Mouse (Mus musculus) erythroblast, embryonic 14.5 days (primary cell): ENCODE results near the gene Nr6a1. TPM values are rescaled to one million over a fixed set of nuclear protein-coding genes. Genes with fewer than 3 reads are reported as not detected.

Experiments used
- H3K27me3 ChIP-seq: 2 replicates; pipeline ENCODE4 v1.6.1; 2012; ENCODE audit warnings: inconsistent platforms; ENCODE audit not compliant: control insufficient read depth
- H3K36me3 ChIP-seq: 2 replicates; pipeline ENCODE4 v1.6.1; 2012; ENCODE audit warnings: mild to moderate bottlenecking, inconsistent platforms; ENCODE audit not compliant: control insufficient read depth
- H3K4me1 ChIP-seq: 2 replicates; pipeline ENCODE4 v1.6.1; 2012; ENCODE audit warnings: inconsistent platforms; ENCODE audit not compliant: control insufficient read depth
- H3K4me3 ChIP-seq: replicated peaks from 2 replicates; pipeline ENCODE3; 2012; ENCODE audit warnings: moderate library complexity, mild to moderate bottlenecking, inconsistent platforms
- H3K9me3 ChIP-seq: 2 replicates; pipeline ENCODE4 v1.6.1; 2012; ENCODE audit warnings: low read length, inconsistent platforms, mixed read lengths; ENCODE audit not compliant: control insufficient read depth
- GATA1 ChIP-seq: IDR thresholded peaks from 2 replicates; pipeline ENCODE4 v1.6.1; 2012; ENCODE audit warnings: low read length, inconsistent platforms, mixed read lengths
- TAL1 ChIP-seq: IDR thresholded peaks from 3 replicates; pipeline ENCODE4 v1.6.1; 2012; ENCODE audit warnings: low read length, inconsistent platforms, mixed read lengths
- polyA plus RNA-seq: library from polyadenylated mRNA; stranded (reverse); fragments of >175 nt; gene quantifications from 2 replicates; pipeline ENCODE4 v1.2.3, GENCODE M21; 2012

Gene Nr6a1
- polyA plus RNA-seq, 1 experiment = not detected

DNA sequence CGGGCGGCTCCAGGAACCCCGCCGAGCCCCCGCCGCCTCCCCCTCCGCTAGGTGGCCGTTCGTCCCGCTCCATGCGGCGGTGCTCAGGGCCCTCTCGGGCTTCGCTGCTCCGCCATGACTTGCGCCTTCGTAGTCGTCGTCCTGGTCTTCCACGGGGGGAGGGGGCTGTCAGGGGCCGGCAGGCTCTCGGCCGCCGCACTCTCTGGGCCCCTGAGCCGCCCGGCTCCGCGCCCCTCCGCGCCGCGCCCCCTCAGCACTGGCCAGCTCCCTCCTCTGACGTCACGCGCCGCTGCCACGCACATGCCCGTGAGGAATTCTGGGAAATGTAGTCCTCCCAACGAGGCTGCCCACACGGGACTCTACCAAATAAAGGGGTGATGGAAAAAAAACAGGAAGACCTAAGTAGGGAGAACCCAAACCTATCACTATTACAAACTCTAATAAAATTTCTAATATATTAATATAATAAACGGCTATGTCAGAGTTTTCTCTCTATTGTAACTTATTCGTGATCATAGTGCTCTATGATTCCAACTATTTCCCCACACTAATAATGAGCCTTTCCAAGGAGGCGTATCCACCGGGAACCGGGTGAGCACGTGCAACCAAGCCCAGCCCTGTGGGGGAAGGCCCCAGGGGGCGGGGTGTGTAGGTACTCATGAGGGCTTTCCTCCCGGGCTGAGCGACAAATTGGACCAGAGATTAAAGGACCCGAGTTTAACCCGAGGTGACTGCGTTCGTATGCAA, 1.2 kb downstream of the Nr6a1 start:
- Histone ChIP-seq H3K4me3 (peak overlapping the region; percentile 75), H3K36me3 (no peaks in the 10 kb centered on the region), H3K4me1 (peaks cover 25% of the 10 kb centered on the region), H3K27me3 (peaks cover 59% of the 10 kb centered on the region), H3K9me3 (peaks cover 3% of the 10 kb centered on the region; the same call in 1 of the 2 replicates)
- no peak for TF ChIP-seq GATA1
- no peak for TF ChIP-seq TAL1

DNA sequence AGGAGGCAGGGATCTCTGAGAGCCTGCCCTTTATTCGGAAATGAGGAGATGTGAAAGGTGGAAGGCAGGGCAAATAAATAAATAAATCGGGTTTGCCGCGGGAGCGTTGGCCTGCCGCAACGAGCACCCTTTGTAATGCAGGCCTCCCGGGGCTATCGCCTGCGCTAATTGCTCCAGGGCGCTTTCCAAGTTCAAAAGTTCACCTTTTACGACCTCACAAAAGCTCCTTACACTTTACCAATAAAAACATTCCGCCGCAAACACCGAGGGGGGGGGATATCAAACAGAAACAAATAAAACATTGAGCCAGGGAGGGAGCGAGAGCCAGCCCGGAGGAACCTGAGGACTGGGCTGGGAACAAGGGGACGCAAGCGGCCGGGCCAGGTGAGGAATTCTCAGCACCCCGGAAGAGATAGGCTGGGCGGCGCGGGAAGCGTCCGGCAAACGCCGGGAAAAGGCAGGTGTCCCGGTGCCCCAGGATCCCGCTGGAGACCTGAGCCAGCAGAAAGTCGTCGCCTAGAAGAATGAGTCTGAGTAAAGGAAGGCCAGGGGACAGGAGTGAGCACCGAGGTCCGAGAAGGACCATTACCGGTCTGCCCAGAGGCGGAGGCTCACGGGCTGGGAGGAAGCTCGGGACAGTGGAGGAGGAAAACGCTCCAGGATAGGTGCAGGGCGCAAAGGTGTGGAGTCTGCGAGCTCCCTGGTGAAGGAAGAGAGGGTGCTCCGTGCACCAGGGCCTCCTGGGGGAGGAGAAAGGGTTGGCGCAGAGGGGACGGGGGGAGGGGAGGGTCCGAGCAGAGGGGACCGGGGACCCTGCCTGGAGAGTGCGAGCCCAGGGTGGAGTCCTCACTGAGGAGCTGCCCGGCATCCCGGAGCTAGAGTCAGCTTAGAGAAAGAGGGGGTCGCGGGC, 2.1 kb downstream of the Nr6a1 start:
- Histone ChIP-seq H3K4me1 (peaks cover 25% of the 10 kb centered on the region), H3K27me3 (peaks cover 54% of the 10 kb centered on the region), H3K9me3 (peaks cover 3% of the 10 kb centered on the region; the same call in 1 of the 2 replicates), H3K36me3 (no peaks in the 10 kb centered on the region), H3K4me3 (peak overlapping the region; percentile 75)
- TF ChIP-seq GATA1 = no peak
- TF ChIP-seq TAL1 = no peak

DNA sequence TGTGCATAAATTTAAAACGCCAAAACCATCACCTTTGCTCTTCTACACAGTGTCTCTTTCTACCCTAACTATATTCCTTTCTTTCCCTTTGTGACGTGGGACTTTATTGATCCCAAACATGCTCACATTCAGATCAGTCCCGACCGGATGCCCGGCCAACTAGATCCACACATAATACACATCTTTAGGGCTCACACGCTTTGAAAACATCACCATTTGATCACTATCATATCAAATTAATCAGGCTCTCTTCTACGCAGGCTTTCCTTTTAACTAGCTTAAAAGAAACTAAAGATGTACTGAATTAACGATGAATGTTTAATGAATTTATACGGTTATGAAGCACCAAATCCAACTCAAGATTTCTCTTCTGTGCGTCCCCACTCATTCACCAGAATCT, 2.9 kb downstream of the Nr6a1 start:
- Histone ChIP-seq H3K27me3 (peaks cover 51% of the 10 kb centered on the region), H3K4me1 (peaks cover 25% of the 10 kb centered on the region), H3K9me3 (peaks cover 3% of the 10 kb centered on the region; the same call in 1 of the 2 replicates), H3K36me3 (no peaks in the 10 kb centered on the region), H3K4me3 (no peak overlapping the region)
- TF ChIP-seq GATA1 (no peak), TAL1 (no peak)

- Histone ChIP-seq H3K4me3 (no peak overlapping the region), H3K9me3 (peaks cover 3% of the 10 kb centered on the region; the same call in 1 of the 2 replicates), H3K27me3 (peaks cover 51% of the 10 kb centered on the region), H3K36me3 (no peaks in the 10 kb centered on the region), H3K4me1 (peaks cover 23% of the 10 kb centered on the region)
- TF ChIP-seq GATA1 = no peak
- TF ChIP-seq TAL1 = no peak
Measured at GRCm38 (mm10) chr2:38923911-38924310, 3.6 kb downstream of the Nr6a1 start.

DNA sequence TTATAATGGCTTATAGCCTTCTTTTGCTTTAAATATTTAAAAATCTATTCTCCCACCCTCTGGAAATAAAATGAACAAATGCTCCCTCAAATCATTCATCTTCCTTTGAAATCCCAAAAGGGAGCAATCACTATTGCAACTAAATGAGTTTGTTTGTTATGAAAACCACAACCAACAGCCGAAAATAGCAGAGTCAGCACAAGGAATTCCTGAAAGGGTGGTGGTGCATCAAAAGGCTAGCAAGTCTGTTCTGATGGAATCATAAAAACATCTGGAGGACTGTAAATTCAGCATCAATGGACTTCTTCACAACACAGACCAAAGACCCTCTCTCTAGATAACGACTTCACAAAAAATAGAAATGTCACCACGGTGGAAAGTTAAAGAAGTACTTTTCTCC, 4.0 kb downstream of the Nr6a1 start:
- H3K36me3 ChIP-seq = no peaks in the 10 kb centered on the region
- H3K27me3 ChIP-seq = peaks cover 51% of the 10 kb centered on the region
- H3K4me1 ChIP-seq = peaks cover 23% of the 10 kb centered on the region
- TF ChIP-seq TAL1 (no peak), GATA1 (no peak)
- H3K4me3 ChIP-seq = no peak overlapping the region
- H3K9me3 ChIP-seq = peaks cover 3% of the 10 kb centered on the region; the same call in 1 of the 2 replicates

- TF ChIP-seq GATA1 (no peak), TAL1 (no peak)
- Histone ChIP-seq H3K27me3 (peaks cover 51% of the 10 kb centered on the region), H3K4me1 (peaks cover 12% of the 10 kb centered on the region)
Measured at GRCm38 (mm10) chr2:38921374-38921773, 6.1 kb downstream of the Nr6a1 start.

DNA sequence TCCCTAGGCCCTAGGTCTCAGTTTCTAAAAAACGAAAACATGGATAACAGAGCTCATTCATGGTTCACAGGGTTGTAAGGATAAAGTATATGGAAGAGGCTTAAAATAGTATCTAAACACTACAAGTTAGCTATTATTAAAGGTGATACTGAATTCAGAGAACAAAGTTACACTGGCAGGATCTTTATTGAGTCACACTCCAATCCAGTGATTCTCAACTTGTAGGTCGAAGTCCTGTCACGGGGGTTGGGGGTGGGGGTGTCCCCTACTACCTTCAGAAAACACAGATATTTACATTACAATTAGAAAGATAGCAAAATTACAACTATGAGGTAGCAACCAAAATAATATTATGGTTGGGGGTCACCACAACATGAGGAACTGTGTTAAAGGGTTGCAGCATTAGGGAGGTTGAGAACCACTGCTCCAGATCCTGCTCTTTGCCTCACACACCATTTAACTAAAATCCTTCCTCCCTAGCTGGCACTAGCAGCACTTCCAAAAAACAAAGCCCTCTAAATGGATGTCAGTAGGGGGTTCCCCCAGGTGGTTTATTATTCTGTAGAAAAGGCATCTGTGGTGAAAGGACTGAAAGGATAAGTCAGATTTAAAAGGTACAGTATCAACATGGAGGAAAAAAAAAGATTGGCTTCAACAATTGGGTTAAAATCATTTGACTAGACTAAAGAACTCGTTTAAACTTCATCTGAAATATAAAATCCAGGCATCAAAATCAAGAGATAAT, 10.4 kb downstream of the Nr6a1 start:
- Histone ChIP-seq H3K9me3 (no peaks in the 10 kb centered on the region), H3K36me3 (no peaks in the 10 kb centered on the region)

More at GRCm38 (mm10) chr2:38921374-38921773, 6.1 kb downstream of the Nr6a1 start:
- H3K4me3 ChIP-seq = no peak overlapping the region
- peaks cover 3% of the 10 kb centered on the region; the same call in 1 of the 2 replicates for H3K9me3 ChIP-seq
- H3K36me3 ChIP-seq = no peaks in the 10 kb centered on the region

GRCm38 (mm10) chr2:38914965-38915364, 12.5 kb downstream of the Nr6a1 start:
- TF ChIP-seq TAL1 (no peak), GATA1 (no peak)
- Histone ChIP-seq H3K4me3 (no peak overlapping the region), H3K27me3 (no peaks in the 10 kb centered on the region), H3K36me3 (no peaks in the 10 kb centered on the region), H3K4me1 (no peaks in the 10 kb centered on the region), H3K9me3 (no peaks in the 10 kb centered on the region)

More for the DNA sequence above, 10.4 kb downstream of the Nr6a1 start:
- no peaks in the 10 kb centered on the region for H3K4me1 ChIP-seq
- no peak overlapping the region for H3K4me3 ChIP-seq
- TF ChIP-seq TAL1 = no peak
- no peak for TF ChIP-seq GATA1
- peaks cover 9% of the 10 kb centered on the region for H3K27me3 ChIP-seq
